In the genomic region with DNA sequence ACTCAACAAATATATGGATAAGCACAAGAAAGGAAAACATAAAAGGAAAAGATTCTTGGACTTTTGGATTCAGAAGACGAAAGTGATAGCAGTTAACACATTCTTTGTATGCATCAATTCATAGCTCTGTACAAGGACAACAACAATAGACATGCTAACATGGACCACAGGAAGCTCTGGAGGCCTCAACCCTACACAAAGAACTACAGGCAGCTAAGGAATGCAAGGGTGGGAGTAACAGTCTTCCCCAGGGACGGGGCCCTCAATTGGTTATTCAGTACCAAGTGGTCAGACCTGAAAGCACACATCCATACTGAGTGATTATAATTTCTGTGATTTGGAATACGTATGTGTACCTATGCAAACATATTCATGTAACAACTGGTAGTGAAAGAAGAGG, we compare ENCODE assay signal across 22 mouse cellular contexts.
DNase-seq lines count a peak whose midpoint lies in the region; ATAC-seq lines count a peak whose summit lies in the region.
"Had no signal": no experiment of that assay in that cellular context is flagged by ENCODE, and none has a peak within 500 bp of the region (broad histone marks: within the 10 kb centered on the region; RNA-seq: fewer than 3 reads in every experiment).

No protein-coding gene starts in this region.

- ATAC-seq in forebrain, embryonic 11.5 days (replicated peaks; ENCODE audit: low FRiP score): peak; percentile 22; the same call in 1 of the 2 replicates
- ATAC-seq in forebrain, embryonic 15.5 days (replicated peaks): no peak
- ATAC-seq: forebrain, embryonic 14.5 days; forebrain, postnatal 0 days had no signal

- no peaks in the 10 kb centered on the region for H3K9me3 ChIP-seq in forebrain, embryonic 11.5 days (ENCODE audit: control insufficient read depth, low read length)
- H3K9me3 ChIP-seq in forebrain, embryonic 15.5 days: no peaks in the 10 kb centered on the region
- H3K9me3 ChIP-seq: embryonic facial prominence, embryonic 10.5 days; embryonic facial prominence, embryonic 12.5 days; forebrain, embryonic 12.5 days; G1E had no signal

- no peaks in the 10 kb centered on the region; the same call in 1 of the 2 replicates for H3K4me1 ChIP-seq in forebrain, embryonic 11.5 days (replicated peaks; ENCODE audit: control insufficient read depth, insufficient read depth, low read length)
- peaks cover 8% of the 10 kb centered on the region; the same call in 1 of the 2 replicates for H3K4me1 ChIP-seq in forebrain, embryonic 15.5 days
- H3K4me1 ChIP-seq: embryonic facial prominence, embryonic 10.5 days; embryonic facial prominence, embryonic 12.5 days had no signal

- H3K4me2 ChIP-seq in forebrain, embryonic 11.5 days (ENCODE audit: low read depth, low read length, severe bottlenecking): no peak overlapping the region
- no peak overlapping the region for H3K4me2 ChIP-seq in forebrain, embryonic 15.5 days (replicated peaks)
- H3K4me2 ChIP-seq: embryonic facial prominence, embryonic 12.5 days; forebrain, embryonic 12.5 days had no signal

- no peak overlapping the region for H3K27ac ChIP-seq in forebrain, embryonic 11.5 days (ENCODE audit: low read depth, low read length)
- no peak overlapping the region for H3K27ac ChIP-seq in forebrain, embryonic 15.5 days (replicated peaks)
- H3K27ac ChIP-seq: embryonic facial prominence, embryonic 10.5 days; embryonic facial prominence, embryonic 12.5 days; forebrain, embryonic 12.5 days had no signal

- H3K9ac ChIP-seq in forebrain, embryonic 11.5 days (ENCODE audit: low read length): no peak overlapping the region
- no peak overlapping the region for H3K9ac ChIP-seq in forebrain, embryonic 15.5 days (replicated peaks)
- H3K9ac ChIP-seq: embryonic facial prominence, embryonic 12.5 days; forebrain, embryonic 12.5 days; forebrain, postnatal 0 days had no signal

- H3K4me3 ChIP-seq in forebrain, embryonic 11.5 days (ENCODE audit: low read depth, low read length): no peak overlapping the region
- no peak overlapping the region for H3K4me3 ChIP-seq in forebrain, embryonic 15.5 days
- H3K4me3 ChIP-seq: embryonic facial prominence, embryonic 10.5 days; embryonic facial prominence, embryonic 12.5 days; forebrain, embryonic 12.5 days had no signal

- no peaks in the 10 kb centered on the region for H3K27me3 ChIP-seq in forebrain, embryonic 11.5 days (ENCODE audit: control insufficient read depth, insufficient read depth, low read length)
- no peaks in the 10 kb centered on the region for H3K27me3 ChIP-seq in forebrain, embryonic 15.5 days
- H3K27me3 ChIP-seq: embryonic facial prominence, embryonic 12.5 days; forebrain, embryonic 12.5 days had no signal

- WGBS in forebrain, embryonic 11.5 days: 63% methylated on average over 3 of the region's 3 CpGs
- WGBS in forebrain, embryonic 15.5 days: 61% methylated on average over 3 of the region's 3 CpGs

- no peaks in the 10 kb centered on the region for H3K36me3 ChIP-seq in forebrain, embryonic 11.5 days (ENCODE audit: control insufficient read depth, insufficient read depth, low read length)
- H3K36me3 ChIP-seq in forebrain, embryonic 15.5 days: no peaks in the 10 kb centered on the region
- H3K36me3 ChIP-seq: embryonic facial prominence, embryonic 10.5 days; embryonic facial prominence, embryonic 12.5 days; forebrain, embryonic 12.5 days; G1E had no signal

- DNase-seq in forebrain, embryonic 11.5 days (ENCODE audit: low spot score): no peak
- peak; percentile 1 for DNase-seq in retina, embryonic 14.5 days (ENCODE audit: low spot score)
- no peak for DNase-seq in retina, postnatal 1 day
- DNase-seq in Muller cell, postnatal 12 days (ENCODE audit: inconsistent ontology term): peak; percentile 54
- DNase-seq in ZHBTc4 (ENCODE audit: low read depth, low spot score): peak; percentile 75
- no peak for DNase-seq in adrenal gland, postnatal 25 days
- DNase-seq in gastrocnemius, adult 8-10 months (ENCODE audit: low spot score in 2 of 2): no peak
- DNase-seq: adrenal gland, adult 2 months; adrenal gland, postnatal 10 days; adrenal gland, postnatal 36 days; cerebellum, adult 11-12 months; cerebellum, adult 2 months; cerebellum, adult 9-10 months; cerebellum, postnatal 10 days; cerebellum, postnatal 25 days; forebrain, postnatal 0 days had no signal

Comparison
In these comparisons a context has a peak if more than half of its experiments do, and no peak if none do; other contexts are left out.
1. DNase-seq: peak in retina, embryonic 14.5 days (single experiment), Muller cell, postnatal 12 days (single experiment) and ZHBTc4 (single experiment); none in forebrain, embryonic 11.5 days (single experiment), retina, postnatal 1 day (single experiment), adrenal gland, postnatal 25 days (single experiment) and gastrocnemius, adult 8-10 months (0 of 2).